Mouse (Mus musculus) adrenal gland, adult 10 weeks (tissue): Measurements from ENCODE around the gene Sec24c. TPM values are rescaled to one million over a fixed set of nuclear protein-coding genes. Genes with fewer than 3 reads are reported as not detected.

Experiments used
- polyA plus RNA-seq: library from polyadenylated mRNA; stranded (reverse); fragments of 350-450 nt; fragmentation: Illumina TruSeq; extraction: RNeasy Lipid Tissue Mini Kit (QIAGEN cat#74804); gene quantifications from one replicate; pipeline ENCODE4 v1.2.3, GENCODE M21; 2014; ENCODE audit warnings: low read depth, low replicate concordance

Gene Sec24c
- 52.5 TPM for polyA plus RNA-seq

DNA sequence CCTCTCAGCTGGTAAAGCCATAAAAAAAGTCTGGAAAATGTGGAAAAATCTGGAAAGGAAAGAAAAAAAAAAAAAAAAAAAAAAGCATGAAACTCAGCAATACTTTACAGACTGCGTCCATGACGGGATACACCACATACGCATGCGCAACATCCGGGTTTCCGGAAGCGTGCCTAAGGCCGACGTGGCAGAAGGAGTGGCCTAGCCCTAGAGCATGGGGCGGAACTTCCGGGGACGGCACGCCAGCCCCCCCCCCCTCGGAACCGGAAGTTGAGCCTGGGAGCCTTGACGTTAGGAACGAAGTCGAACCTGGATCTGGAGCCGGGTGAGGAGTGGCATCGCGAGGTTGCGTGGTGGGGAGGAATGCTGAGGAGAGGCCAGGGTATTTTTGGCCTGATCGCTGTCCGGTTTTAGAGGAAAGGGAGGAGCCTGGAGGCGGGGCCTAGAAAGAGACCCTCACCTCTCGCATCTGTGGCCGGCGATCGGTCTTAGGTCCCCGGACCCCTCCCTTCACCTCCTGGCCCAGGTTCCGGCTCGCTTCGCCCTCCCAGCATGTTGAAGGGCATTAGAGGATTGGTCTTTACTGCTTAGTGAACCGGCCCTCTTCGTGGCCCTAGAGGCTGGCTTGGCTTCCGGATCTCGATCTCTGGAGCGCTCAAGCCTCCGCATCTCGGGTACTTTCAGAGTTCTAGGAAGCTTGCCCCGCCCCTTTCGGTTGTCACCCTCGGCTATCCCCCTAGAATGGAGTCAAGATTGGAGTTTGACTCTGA lies at the start of gene Sec24c:
Sec24c (plus strand) TSS at position 245 of the 770 bp plus-strand sequence.

DNA sequence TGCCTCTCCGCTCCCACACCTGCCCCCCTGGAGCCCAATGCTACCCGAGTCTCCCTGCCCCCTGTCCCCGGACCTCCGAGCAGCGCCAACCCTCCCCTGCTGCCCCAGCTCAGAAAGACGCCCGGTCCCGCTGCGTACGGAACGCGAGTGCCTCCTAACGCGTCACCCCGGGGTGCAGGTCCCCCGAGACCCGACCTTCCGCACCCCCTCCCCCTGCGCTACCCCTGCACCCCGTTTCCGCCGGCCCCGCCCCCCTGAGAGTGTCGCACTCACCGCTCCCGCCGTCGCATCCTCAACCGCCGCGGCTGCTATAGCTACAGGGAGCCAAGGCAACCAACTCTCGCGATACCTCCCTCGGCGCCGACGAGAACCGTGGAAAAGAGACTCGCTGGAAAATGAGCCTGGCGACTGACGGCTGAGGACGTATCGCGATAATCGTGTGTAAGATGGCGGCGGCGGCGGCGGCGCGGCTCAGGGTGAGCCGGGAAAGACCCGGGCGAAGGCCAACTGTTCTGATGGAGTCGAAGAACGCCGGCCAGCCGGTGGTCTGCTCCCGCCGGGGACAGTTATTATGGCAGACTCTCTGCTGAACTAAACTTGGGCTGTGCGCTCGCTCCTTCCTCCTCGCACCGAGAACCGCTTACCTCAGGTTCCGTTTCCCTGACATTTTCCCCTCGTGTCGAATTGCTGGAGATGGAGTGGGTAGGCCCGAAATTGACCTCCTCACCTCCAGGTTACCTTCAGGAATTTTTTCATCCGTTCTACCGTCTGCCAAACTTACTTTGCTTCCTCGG lies 33.3 kb upstream of the Sec24c start, which contains the start of gene Usp54:
Usp54 (minus strand) TSS at position 420 of the 794 bp plus-strand sequence.

DNA sequence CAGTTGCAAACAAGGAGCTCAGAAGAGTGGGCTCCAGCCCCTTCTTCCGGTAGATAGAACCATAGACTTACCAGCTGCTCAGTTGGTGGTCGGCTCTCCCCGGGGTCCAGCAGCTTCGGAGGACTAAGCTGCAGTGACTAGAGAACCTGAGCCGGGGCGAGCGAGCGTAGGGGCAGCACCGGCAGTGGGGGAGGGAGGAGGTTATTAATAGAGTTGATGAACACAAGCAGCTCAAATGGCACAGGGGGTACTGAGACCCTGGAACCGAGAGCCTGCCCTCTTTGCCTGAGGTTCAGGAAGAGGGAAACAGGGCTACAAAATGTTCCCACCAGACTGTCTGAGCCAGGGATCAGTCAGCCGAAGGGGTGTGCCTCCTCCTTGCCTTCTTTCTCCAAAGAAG lies 17.7 kb upstream of the Sec24c start, which contains the start of gene Myoz1:
Myoz1 (minus strand) TSS at position 180 of the 400 bp plus-strand sequence.

DNA sequence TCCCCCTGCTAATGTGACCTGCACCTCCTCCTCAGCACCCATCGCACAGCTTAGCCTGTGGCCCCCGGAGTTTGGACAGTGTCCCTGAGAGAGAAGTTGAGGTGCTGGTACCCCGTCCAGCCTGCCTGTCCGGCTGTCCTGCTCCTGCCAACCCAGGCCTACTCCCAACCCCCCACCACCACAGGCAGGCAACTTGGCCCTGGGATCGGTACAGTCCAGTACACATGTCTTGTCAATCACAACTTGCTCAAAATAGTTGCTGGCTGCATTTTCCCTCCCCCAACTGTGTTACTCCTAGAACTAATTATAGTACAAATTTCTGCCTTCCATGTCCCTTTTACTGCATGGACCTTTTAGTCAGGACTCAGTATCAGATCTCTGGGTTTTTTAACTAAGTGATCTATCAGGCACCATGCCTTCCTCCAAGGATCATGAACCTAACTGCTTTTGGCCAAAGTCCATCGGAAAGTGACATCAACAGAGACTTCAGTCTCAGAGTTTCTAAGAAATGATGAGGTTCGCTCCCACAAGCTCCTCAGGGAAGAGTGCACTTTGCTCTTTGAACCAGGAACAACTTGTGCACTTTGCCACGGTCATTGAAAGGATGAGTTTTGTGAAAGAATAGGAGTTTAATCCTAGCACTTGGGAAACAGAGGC lies 5.8 kb upstream of the Sec24c start, which contains the start of gene Synpo2l:
Synpo2l (minus strand) TSS at position 201 of the 657 bp plus-strand sequence.

DNA sequence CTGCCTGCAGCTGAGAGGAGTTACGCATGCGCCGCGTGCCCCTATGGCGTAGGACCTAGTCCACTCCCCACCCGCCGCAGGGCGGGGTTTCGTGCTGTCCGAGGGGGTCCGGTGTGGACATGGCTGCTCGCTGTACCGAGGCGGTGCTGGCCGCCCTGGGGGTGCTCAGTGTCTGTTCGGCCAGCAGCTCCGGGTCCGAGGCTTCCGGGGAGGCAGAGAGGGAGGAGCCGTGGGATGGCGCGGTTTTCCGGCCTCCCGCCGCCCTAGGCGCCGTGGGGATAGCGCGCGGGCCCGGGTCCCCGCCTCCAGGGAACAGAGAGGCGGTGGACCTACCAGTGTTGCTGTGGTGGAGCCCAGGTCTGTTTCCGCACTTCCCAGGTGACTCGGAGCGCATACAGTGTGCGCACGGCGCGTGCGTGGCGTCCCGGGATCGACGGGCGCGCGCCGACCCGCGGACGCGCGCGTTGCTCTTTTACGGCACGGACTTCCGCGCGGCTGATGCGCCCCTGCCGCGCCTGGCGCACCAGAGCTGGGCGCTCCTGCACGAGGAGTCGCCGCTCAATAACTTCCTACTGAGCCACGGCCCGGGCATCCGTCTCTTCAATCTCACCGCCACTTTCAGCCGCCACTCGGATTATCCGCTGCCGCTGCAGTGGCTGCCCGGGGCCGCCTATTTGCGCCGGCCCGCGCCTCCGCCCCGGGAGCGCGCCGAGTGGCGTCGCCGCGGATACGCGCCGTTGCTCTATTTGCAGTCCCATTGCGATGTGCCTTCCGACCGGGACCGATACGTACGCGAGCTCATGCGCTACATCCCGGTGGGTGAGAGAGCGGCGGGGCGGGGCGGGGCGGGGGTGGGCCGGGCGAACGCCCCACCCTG lies 21.0 kb downstream of the Sec24c start, which contains the start of gene Fut11:
Fut11 (plus strand) TSS at position 85 of the 877 bp plus-strand sequence.

DNA sequence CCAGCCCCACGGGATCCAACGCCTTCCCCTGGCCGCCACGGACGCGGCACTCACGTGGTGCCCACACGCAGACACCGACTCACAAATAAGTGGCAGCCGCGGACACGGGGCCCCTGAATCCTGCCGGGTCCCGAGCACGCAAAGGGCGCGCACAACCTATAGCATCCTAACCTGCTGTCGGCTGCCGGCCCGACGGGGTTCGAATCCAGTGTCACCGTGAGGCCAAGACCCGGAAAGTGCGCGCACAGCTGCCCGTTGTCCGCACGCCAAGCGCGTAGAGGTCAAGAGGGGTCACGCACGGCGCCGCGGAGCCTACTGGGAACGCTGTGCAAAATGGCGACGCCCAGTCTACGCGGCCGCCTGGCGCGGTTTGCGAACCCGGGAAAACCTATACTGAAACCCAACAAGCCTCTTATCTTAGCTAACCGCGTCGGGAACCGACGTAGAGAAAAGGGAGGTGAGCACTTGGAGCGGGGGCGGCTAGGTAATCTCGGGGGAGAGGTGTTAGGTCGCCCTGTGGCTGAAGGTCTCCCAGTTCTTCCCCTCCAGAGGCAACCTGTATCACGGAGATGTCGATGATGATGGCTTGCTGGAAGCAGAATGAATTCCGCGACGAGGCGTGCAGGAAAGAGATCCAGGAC lies 28.8 kb downstream of the Sec24c start, which contains the start of gene Chchd1:
Chchd1 (plus strand) TSS at position 266 of the 641 bp plus-strand sequence.

DNA sequence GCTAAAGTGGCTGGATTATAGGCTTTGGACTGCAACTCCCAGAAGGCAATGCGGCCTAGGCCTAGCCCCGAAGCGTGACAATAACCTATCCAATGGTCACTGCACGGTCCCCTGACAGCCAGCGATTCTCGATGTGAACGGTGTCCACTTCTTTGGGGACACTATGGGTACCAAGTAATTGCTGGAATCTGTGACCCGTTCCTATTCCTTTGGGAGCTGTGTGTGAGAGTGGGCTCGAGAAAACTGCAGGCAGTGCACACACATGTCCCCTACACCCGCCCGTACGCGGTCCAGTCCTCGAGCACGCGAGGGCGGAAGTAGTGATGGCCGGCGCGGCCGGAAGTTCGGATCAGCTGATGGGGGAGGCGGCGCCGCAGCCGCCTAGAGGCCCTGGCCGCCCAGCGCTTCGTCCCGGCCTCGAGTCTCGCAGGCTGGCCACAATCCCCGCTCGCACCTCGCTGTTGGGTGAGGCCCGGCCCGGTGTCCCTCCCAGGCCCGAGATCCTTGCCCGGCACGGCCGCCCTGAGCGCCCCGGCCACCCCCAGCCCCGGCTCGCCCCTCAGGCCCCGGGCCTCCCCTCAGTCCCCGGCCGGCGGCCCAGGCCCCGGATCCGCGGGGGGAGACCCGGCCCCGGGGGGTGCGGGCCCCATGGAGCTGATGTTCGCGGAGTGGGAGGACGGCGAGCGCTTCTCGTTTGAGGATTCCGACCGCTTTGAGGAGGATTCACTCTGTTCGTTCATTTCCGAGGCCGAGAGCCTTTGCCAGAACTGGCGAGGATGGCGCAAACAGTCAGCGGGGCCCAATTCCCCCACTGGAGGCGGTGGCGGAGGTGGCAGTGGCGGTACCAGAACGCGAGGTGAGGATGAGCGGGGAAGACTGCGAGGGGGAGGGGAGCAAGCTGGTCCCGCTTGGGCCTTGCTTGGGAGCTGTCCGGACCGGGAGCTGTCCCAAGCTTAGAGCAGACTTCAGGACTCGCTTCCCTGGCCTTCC lies 33.4 kb downstream of the Sec24c start, which contains the start of gene Zswim8:
Zswim8 (plus strand) TSS at position 352 of the 990 bp plus-strand sequence.

DNA sequence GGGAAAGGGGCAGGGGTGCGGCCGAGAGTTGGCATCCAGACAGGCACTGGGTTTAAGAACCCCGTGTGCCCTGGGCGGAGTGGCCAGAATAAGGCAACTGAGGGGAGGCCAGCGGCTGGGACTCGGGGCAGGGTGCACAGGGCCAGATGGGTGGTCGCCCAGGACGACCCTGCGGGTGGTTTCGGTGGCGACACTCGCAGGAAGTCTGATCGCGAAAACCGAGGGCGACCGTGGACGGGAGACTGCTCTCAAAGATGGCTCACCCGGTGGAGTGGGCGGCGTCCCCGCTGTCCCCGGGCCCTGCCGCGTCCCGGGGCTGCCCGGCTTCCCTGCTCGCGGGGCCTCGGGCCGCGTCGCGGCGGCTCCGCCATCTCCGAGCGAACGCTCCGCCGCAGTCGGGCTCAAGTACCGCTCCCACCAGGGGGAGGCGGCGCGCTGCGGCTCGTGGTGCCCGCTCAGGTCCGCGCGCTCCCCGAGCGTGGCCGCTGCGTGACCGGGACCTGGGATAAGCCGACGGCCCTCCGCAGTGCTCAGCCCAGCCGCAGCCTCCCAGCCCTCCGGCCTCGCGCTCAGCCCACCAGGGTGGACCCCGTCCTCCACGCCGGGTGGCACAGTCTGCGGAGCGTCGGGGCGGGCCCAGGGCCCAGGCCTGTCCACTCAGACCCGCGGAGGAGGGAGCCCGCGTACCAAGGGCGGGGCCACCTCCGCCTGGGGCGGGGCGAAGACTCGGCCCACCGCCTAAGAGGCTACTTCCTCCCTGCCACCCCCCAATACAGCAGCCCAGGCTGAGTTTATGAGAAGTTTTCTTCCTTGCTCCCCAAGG lies 60.1 kb downstream of the Sec24c start, which contains the start of gene Ndst2:
Ndst2 (minus strand) TSS at position 611 of the 823 bp plus-strand sequence.

Other genes with a start within 250 kb of the Sec24c start
- 0.87 TPM for gene Cfap70, start 222.1 kb upstream of the Sec24c start, polyA plus RNA-seq
- 208 TPM for gene Anxa7, start 194.2 kb upstream of the Sec24c start, polyA plus RNA-seq
- 1.2 TPM for gene Mss51, start 177.4 kb upstream of the Sec24c start, polyA plus RNA-seq
- gene Ppp3cb, start 127.7 kb upstream of the Sec24c start, polyA plus RNA-seq = 254 TPM
- 10.8 TPM for gene Usp54, start 33.2 kb upstream of the Sec24c start, polyA plus RNA-seq
- gene Myoz1, start 17.8 kb upstream of the Sec24c start, polyA plus RNA-seq = 6.0 TPM
- 0.47 TPM for gene Synpo2l, start 6.0 kb upstream of the Sec24c start, polyA plus RNA-seq
- gene Fut11, start 20.7 kb downstream of the Sec24c start, polyA plus RNA-seq = 40.8 TPM
- 142 TPM for gene Chchd1, start 28.7 kb downstream of the Sec24c start, polyA plus RNA-seq
- 9.0 TPM for gene Zswim8, start 33.2 kb downstream of the Sec24c start, polyA plus RNA-seq
- gene Ndst2, start 60.3 kb downstream of the Sec24c start, polyA plus RNA-seq = 2.2 TPM
- 47.6 TPM for gene Camk2g, start 119.8 kb downstream of the Sec24c start, polyA plus RNA-seq
- 15.6 TPM for gene Plau, start 162.4 kb downstream of the Sec24c start, polyA plus RNA-seq